Mouse (Mus musculus) testis, postnatal 10 days (tissue): Measurements from ENCODE around the gene Jak2.
A peak's percentile ranks its signal among the peaks of the same experiment; 100 is the strongest.

Experiments used
- DNase-seq: peaks from one replicate; pipeline ENCODE4 v3.0.0; 2021; ENCODE audit warnings: low spot score

The Jak2 gene

GRCm38 (mm10) chr19:29252831-29253545 is 1.4 kb downstream of the Jak2 start:
- DNase-seq = no peak

- peak; percentile 88 for DNase-seq
Observed at GRCm38 (mm10) chr19:29253728-29254127, 2.1 kb downstream of the Jak2 start.

GRCm38 (mm10) chr19:29254671-29255070 is 3.0 kb downstream of the Jak2 start:
- DNase-seq = no peak

- no peak for DNase-seq
Observed at GRCm38 (mm10) chr19:29255327-29256027, 3.8 kb downstream of the Jak2 start.

- no peak for DNase-seq
Observed at GRCm38 (mm10) chr19:29261638-29262037, 10.0 kb downstream of the Jak2 start.

GRCm38 (mm10) chr19:29263492-29263891 is 11.9 kb downstream of the Jak2 start:
- DNase-seq = no peak

- no peak for DNase-seq
Observed at GRCm38 (mm10) chr19:29265538-29265937, 13.9 kb downstream of the Jak2 start.

GRCm38 (mm10) chr19:29267075-29267868 is 15.6 kb downstream of the Jak2 start:
- no peak for DNase-seq

GRCm38 (mm10) chr19:29268788-29269321 is 17.2 kb downstream of the Jak2 start:
- no peak for DNase-seq

- no peak for DNase-seq
Observed at GRCm38 (mm10) chr19:29270226-29270625, 18.6 kb downstream of the Jak2 start.

- no peak for DNase-seq
Observed at GRCm38 (mm10) chr19:29271147-29271578, 19.5 kb downstream of the Jak2 start.

- DNase-seq = no peak
Observed at GRCm38 (mm10) chr19:29272011-29272809, 20.6 kb downstream of the Jak2 start.

- DNase-seq = no peak
Observed at GRCm38 (mm10) chr19:29276414-29276813, 24.8 kb downstream of the Jak2 start.

- no peak for DNase-seq
Observed at GRCm38 (mm10) chr19:29278944-29279587, 27.4 kb downstream of the Jak2 start.

GRCm38 (mm10) chr19:29285451-29285869 is 33.8 kb downstream of the Jak2 start:
- no peak for DNase-seq

- DNase-seq = no peak
Observed at GRCm38 (mm10) chr19:29287863-29288262, 36.2 kb downstream of the Jak2 start.

- no peak for DNase-seq
Observed at GRCm38 (mm10) chr19:29291532-29291931, 39.9 kb downstream of the Jak2 start.

- no peak for DNase-seq
Observed at GRCm38 (mm10) chr19:29292546-29292945, 40.9 kb downstream of the Jak2 start.

- no peak for DNase-seq
Observed at GRCm38 (mm10) chr19:29294756-29295155, 43.1 kb downstream of the Jak2 start.

- no peak for DNase-seq
Observed at GRCm38 (mm10) chr19:29296166-29296565, 44.5 kb downstream of the Jak2 start.

GRCm38 (mm10) chr19:29297366-29297765 is 45.7 kb downstream of the Jak2 start:
- DNase-seq = no peak
